Mouse (Mus musculus): ENCODE data around the gene Npas3.

The Npas3 gene

GRCm38 (mm10) chr12:54005546-54005945 is 757.1 kb downstream of the Npas3 start:
- DNase-seq = no peak

GRCm38 (mm10) chr12:54015304-54015703 is 766.8 kb downstream of the Npas3 start:
- DNase-seq = no peak

GRCm38 (mm10) chr12:54017949-54018348 is 769.5 kb downstream of the Npas3 start:
- no peak for DNase-seq

DNA sequence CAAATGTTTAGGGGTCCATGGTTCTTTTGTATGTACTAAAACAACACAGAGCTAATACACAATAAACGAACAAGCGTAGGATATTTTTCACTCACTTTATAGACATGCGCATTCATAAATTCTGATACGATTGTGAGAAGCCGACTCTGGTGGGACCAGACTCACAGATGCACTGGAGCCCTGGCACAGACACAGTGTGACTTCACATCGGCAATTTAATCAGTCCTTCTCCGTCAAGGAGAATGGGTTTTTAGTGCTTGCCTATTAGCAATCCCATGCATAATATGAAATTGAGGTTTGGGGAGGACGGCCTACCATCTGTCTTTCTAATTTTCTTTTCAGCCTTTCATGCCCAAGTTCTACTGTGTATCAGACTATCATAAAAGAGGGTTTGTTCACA is 771.5 kb downstream of the Npas3 start:
- DNase-seq = no peak

- peak; percentile 72 for DNase-seq
Observed at GRCm38 (mm10) chr12:54034666-54035346, 786.3 kb downstream of the Npas3 start.

DNA sequence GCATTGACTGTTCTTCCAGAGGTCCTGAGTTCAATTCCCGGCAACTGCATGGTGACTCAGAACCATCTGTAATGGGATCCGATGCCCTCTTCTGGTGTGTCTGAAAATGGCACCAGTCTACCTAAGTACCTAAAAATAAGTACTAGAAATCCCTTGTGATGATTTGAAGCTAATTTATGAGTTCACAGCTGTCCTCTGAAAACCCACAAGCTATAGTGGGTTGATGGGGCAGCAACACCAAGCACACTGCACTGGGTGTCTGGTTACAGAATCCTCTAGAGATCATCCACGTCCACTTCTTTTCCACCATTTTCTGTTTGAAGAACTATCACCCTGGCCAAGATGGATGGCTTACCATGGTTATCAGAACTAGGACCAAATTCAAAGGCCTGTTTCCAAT is 789.1 kb downstream of the Npas3 start:
- DNase-seq = no peak

DNA sequence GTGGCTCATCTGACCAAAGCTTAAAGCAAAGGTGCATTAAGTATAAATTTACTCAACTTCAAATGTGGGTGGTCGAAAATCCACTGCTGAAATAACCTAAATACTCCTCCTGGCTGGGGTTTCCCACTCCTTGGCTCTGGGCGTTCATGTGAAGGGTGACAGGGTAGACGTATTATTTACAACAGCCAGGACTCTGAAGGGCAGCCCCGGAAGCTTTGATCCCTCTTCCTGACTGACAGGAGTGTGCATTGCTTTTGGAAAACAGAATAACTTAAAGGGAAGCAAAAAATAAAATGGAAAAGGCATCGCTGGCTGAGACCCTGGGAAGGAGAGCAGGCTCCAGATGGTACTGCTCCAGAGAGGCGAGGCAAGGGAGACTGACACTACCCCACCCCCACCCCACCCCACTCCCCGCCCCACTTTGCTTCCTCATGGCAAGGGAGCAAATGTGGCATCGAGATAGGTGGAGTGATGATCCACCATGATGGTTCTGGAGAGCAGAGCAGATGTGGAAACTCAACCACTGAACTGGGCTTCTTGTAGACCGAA is 794.6 kb downstream of the Npas3 start:
- no peak for DNase-seq

GRCm38 (mm10) chr12:54044606-54045334 is 796.3 kb downstream of the Npas3 start:
- no peak for DNase-seq

- no peak for DNase-seq
Observed at GRCm38 (mm10) chr12:54045360-54045759, 796.9 kb downstream of the Npas3 start.

GRCm38 (mm10) chr12:54046824-54047223 is 798.3 kb downstream of the Npas3 start:
- DNase-seq = no peak

- DNase-seq = no peak
Observed at GRCm38 (mm10) chr12:54048126-54048525, 799.6 kb downstream of the Npas3 start.

DNA sequence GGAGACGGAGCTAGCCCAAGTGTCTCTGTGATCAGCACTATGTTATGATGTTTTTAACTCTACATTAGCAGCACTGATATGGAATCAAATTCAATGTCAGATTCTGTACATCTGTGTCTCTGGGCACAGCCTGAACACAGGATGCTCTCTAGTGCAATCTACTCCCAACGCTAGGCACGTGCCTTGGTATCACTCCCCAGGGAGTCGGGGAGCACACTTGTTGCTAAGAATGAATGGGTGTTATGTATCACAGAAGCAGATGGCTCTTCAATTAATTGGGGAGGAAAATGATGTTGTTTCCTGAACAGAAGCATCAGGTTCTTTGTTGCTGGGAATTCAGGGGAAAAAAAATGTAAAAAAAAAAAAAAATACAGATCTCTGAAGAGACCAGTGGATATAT is 801.4 kb downstream of the Npas3 start:
- DNase-seq = peak; percentile 16

DNA sequence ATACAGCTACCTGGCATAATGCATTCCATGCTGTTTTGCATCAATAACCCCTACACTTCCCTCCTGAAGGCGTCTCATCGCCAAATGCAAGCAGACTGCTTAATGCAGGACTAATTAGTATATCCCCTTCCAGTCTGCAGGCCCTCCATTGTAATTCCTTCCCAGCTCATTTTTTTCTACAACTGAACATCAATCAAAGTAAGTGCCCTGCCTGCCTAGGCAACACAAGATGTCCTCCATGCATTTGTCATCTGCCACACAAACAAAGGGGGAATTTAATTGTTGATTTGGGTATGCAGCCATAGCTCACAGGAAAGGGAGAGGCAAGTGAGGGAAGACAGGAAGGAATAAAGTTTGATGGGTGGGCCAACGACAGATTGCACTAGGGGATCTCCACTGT is 804.5 kb downstream of the Npas3 start:
- DNase-seq = peak; percentile 22

DNA sequence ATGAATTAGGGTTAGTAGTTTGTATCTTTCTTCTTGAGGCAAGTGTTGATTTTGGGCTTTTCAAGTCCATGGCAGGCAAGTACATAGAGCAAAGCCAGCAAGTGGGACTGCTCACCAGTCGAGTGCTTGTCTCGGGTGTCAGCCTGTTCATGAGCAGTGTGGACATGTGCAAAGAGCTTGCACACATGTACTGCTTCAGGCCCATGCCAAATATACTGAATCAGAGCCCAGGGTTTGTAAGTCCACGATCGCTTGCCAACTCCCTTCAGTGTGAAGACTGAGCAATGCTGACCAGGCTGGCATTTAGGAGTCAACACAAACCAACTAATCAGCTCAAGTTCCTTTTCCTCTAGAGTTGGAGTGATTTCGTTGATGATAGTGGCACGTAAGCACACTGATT is 805.1 kb downstream of the Npas3 start:
- no peak for DNase-seq

DNA sequence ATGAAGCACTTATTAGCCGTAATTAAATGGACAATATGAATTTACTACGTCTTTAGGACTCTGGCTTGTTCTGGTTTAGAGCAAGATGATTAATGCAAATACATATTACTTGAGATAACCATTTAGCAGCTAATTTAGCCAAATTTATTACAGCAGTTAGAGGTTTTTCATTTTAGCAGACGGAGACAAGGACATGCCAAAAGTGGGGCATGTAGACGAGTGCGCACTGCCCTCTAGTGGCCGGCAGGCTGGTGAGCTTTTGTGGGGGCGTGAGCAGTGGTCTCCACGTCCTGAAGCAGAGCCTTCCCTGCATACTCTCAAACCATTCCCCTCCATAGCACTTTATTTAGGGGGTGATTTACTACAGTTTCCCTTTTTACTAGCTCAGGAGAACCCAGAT is 812.3 kb downstream of the Npas3 start:
- DNase-seq = peak; percentile 80

- no peak for DNase-seq
Observed at GRCm38 (mm10) chr12:54061168-54061567, 812.7 kb downstream of the Npas3 start.

- no peak for DNase-seq
Observed at GRCm38 (mm10) chr12:54064986-54065385, 816.5 kb downstream of the Npas3 start.

DNA sequence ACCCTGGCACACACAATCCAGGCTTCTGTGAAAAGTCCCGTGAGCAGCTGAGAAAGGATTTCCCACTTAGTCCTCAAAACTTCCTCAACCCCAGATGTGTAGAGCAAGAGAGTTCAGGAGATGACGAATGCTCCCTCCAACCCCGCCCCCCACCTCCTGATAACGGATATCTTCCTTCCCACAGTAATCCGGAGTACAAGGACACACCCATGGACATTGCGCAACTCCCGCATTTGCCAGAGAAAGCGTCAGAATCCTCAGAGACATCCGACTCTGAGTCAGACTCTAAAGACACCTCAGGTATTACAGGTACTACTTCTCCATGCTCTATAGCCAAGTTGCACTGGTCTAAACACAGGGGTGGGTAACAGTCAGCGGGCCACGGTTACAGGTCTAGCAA is 817.1 kb downstream of the Npas3 start:
- DNase-seq = no peak

DNA sequence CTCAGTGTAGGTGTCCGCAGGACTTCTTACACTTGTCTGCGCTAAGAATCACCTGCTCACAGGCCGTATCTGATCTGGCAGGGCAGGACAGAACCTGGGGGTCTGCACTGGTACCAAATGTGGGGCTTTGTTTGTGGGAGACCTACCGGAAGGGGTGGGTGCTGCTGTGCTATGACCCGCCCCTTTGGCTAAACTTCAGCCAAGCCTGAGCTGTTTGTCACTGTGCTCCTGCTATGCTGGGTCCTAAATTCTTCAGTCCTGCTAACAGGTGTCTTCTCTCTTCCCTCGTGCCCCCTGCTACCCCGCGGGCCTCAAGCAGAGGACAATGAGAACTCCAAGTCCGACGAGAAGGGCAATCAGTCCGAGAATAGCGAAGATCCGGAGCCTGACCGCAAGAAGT is 818.9 kb downstream of the Npas3 start:
- DNase-seq = no peak

DNA sequence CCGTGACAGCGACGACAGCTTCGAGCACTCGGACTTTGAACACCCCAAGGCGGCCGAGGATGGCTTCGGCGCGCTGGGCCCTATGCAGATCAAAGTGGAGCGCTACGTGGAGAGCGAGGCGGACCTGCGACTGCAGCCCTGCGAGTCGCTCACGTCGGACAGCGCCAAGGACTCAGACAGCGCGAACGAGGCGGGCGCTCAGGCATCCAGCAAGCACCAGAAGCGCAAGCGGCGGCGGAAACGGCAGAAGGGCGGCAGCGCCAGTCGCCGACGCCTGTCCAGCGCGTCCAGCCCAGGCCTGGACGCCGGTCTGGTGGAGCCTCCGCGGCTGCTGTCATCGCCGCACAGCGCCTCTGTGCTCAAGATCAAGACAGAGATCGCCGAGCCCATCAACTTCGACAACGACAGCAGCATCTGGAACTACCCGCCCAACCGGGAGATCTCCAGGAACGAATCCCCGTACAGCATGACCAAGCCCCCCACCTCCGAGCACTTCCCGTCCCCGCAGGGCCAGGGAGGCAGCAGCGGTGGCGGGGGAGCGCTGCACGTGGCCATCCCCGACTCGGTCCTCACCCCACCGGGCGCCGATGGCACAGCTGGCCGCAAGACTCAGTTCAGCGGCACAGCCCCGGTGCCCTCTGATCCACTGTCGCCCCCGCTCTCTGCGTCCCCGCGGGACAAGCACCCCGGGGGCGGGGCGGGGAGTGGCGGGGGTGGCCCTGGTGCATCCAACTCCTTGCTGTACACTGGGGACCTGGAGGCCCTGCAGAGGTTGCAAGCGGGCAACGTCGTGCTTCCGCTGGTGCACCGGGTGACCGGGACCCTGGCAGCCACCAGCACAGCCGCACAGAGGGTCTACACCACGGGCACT is 819.6 kb downstream of the Npas3 start:
- DNase-seq = peak; percentile 76

DNA sequence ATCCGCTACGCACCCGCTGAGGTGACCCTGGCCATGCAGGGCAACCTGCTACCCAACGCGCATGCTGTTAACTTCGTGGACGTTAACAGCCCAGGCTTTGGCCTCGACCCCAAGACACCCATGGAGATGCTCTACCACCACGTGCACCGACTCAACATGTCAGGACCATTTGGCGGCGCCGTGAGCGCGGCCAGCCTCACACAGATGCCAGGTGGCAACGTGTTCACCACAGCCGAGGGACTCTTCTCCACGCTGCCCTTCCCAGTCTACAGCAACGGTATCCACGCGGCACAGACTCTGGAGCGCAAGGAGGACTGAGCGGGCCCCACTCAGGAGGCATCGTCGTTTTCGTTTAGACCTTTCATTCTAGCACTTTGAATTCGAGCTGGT is 820.3 kb downstream of the Npas3 start:
- DNase-seq = peak; percentile 30

DNA sequence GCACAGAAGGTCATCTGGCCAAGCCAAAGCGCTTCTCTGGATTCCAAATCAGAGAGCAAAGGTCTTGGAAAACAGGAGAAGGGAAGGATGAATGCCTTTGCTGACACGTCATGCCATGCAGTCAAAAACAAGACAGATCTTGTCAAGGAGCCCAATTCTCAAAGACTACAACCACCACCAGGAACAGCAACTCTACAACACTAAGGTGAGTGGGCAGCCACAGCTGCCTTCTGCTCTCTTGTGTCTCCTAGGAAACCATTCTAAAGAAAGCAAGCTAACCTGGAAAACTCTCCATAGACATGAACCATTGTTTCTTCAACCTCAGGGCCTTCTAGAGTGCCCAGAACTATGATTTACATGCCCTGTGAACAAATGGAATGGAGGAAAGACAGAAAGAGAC is 825.5 kb downstream of the Npas3 start:
- no peak for DNase-seq

GRCm38 (mm10) chr12:54080996-54081395 is 832.5 kb downstream of the Npas3 start:
- no peak for DNase-seq

All from retina, postnatal 1 day (tissue).